Mouse (Mus musculus): ENCODE measurements around the gene Bsg.

- TF ChIP-seq POLR2A (IDR thresholded peaks at IDR 0.05; ENCODE audit: borderline replicate concordance, low read depth, low read length), result no peak
- TF ChIP-seq CTCF (IDR thresholded peaks at IDR 0.05; ENCODE audit: low read depth, low read length), result no peak
Observed at GRCm38 (mm10) chr10:79671396-79672087, 32.7 kb upstream of the Bsg start.

Measured in bone marrow macrophage, adult 2 months (primary cell).